Mouse (Mus musculus) megakaryocyte progenitor cell, adult 5-6 weeks (primary cell): Measurements from ENCODE around the gene Kcng4. TPM values are rescaled to one million over a fixed set of nuclear protein-coding genes. Genes with fewer than 3 reads are reported as not detected.

Source experiments
- ATAC-seq: replicated peaks from 2 replicates; pipeline ENCODE4 v1.8.0; 2016; ENCODE audit warnings: mild to moderate bottlenecking, moderate TSS enrichment, inconsistent platforms; ENCODE audit not compliant: poor library complexity
- total RNA-seq, 2 experiments: library from RNA; stranded (forward) in 1 of 2; stranded (reverse) in 1 of 2; fragments of 157-497, 149-512 nt in 1 of 2; fragments of 200-1000 nt in 1 of 2; gene quantifications; 2 replicates each; pipeline versions ENCODE4 v1.2.3 to v1.2.4; 2015 to 2017

The Kcng4 gene
- total RNA-seq (2015) (not detected in 2 replicates), total RNA-seq (2017) (not detected in 2 replicates)

DNA sequence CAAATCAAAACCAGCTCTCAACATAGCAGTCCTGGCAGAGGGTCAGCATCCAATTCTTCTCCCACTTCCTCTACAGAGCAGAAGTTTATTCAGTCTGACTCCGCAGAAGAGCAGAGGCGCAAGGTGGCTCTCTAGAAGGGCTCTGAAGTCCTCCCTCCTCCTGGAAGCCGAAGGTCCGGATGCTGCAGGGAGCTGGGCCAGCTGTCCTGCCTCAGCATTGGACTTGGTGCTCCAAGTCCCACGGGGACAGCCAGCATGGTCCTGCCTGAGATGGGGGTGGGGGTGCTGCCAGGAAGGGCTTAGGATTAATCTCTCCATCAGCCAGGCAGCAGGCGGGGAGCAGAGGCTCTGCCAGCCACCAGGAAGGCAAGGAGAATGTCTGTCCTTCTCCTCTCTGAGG is at the start of gene Kcng4:
Gene Kcng4, minus strand, starts transcription at position 303 of the 400 bp plus-strand sequence.
- no peak for ATAC-seq

DNA sequence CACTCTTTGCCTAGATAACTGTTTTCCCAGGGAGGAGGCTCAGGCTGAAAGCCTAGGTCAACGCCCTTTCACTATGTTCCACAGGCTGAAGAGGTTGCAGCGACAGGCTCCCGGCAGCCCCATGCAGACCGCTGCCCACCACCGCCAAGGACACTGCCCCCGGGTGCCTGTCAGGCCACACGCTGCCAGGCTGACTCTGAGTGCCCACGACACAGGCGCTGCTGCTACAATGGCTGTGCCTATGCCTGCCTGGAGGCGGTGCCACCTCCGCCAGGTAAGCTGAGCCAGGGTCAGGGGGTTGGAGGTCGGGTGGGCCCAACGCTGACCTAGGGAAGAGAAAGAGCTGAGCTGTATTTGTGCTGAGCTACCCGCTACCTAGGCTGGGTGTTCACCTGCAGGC is 43.7 kb upstream of the Kcng4 start:
- ATAC-seq: no peak

DNA sequence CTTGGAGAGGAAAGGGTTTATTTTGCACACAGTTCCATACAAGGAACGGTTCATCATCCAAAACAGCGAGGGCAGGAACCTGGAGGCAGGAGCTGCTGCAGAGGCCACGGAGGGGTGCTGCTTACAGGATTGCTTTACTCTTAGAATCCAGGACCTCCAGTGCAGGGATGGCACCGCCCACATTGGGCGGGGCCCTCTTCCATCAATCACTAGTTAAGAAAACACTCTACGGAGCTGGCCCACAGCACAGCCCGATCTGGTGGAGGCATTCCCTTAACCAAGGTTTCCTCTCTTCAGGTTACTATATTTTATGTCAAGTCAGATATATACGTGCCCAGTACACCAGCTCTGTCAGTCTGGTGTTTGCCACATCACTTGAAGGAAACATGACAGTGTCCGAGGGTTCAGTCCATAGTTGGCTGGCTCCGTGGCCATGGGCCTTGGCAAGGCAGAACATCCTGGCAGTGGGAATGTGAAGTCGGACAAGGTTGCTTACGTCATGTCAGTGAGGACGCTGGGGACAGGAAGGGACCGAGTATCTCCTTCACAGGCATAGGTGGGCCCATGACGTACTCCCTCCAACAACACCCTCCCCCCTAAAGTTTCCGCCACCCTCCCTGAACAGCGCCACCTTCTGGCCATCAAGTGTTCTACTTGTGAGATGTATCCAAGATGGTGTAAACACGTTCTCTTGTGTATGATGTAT is 42.8 kb upstream of the Kcng4 start:
- ATAC-seq: peak; percentile 63

DNA sequence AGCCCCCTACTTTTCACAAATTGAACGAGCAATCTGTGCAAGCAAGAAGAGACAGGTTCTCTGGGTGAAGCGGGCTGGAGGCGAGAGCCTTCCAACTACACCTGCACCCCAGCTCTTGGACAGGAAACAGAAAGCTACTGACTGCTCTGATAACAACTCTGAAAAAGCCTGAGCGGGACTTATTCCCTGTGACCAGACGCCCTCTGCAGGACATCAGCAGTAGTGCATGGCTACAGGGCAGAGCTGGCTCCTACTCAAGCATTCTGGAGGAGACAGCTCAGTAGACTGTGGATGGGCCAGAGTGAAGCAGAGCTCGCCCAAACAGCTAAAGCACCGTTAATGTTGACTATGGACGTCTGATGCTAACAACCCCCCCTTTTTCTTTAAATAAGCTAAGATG is 40.9 kb upstream of the Kcng4 start:
- ATAC-seq: peak; percentile 90

DNA sequence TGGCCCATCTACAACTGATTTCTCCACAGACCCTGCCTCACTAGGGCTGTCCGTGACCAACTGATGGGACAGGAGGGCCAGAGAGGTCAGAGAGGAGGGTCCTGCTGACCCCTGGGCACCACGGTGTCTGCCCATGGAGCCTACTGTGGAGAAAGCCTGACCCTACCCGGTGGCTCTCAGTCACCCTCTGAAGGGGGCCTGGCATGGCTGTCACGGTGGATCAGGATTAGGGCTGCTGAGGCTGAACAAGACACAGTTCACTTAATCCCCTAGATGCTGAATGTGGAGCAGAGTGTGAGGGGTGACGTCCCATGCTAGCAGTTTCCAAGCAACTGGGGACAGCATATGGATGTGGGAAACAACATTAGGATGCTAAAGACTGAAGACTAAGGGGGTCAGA is 40.0 kb upstream of the Kcng4 start:
- no peak for ATAC-seq

DNA sequence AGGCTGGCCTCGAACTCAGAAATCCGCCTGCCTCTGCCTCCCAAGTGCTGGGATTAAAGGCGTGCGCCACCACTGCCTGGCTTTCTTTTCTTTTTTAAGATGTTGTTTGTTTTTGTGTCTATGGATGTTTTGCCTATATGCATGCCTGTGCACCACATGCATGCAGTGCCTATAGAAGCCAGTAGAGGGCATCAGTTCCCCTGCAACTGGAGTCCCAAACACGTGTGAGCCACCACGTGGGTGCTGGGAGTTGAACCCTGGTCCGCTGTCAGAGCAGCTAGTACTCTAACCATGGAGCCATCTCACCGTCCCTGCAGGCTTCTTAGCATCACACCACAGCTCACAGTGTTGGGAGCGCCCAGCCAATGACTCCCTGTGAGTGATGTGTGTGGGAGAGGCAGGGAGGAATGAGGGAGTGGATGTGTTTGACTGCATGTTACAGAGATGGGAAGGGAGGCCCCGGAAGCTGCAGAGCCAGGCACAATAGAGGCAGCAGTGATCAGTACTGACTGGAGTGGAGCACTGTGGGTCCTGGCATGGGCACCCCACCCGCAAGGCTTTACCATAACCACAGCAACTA is 38.6 kb upstream of the Kcng4 start:
- no peak for ATAC-seq

DNA sequence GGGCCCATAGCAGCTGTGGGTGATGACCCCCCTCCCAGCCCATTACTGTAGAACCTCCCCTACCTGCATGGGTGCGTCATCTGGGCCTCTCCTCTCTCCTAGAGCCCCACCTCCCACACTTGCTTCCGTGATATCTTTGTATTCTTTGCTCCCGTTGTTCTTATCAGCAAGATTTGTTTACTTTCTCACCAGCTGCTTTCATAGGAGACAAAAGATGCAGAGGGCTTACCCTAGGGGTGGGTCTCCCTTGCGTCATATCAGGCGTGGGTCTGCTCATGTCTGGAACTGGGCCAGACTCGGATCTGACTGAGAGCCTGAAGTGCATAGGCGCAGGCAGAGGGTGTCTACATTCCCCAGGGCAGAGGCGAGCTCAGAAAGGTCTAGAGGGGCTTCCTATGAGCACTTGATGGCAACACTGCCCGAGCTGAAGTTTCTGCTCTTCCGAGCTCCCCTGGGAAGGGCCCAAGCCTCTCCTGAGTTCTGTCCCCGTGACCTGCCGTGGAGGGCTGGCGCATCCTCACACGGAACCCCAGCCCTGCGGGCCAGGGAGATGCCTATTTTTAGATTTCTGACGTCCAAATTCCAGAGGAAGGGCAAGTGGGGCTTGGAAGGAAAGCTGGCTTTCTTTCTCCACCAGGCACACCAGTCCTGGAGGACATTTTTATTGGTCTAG is 35.1 kb upstream of the Kcng4 start:
- ATAC-seq: no peak

DNA sequence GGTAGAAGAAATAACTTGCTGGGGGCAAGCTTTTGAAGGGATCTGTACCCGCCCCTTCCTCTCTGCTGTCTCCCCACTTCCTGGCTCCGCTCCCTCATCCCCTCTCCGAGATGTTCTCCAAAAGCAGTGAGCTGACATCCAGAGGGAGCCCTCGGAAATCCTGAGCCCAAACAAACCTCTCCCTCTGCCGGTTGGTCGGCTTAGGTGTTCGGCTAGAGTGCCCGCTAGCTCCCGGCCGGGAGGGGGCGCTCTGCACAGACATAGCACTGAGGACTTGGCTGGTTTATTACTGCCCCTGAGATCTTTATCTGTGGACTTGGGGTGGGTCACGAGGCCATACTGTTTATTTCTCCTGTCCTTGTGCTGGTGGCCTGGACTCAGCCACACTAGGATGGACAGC is 33.8 kb upstream of the Kcng4 start:
- ATAC-seq: 0 out of 2 replicates have a peak, but pooled peaks have one; percentile 36

DNA sequence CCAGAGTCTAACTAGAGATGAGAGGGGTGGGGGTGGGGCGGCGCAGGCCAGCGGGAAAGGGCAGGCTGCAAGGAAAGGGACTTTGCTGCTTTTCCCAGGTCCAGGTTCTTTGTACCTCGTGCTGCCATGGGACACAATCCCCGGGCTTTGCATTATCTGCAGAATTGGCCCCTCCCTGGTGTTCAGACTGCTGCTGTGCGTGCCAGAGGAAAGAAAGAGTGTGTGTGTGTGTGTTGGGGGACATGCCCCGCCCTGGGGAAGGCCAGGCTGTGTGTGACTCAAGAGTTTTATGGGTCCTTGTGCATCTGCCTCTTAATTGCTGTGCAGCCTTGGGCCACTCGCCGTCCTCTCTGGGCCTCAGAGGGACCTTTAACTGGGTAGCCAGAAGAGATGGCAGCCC is 33.0 kb upstream of the Kcng4 start:
- ATAC-seq: no peak

DNA sequence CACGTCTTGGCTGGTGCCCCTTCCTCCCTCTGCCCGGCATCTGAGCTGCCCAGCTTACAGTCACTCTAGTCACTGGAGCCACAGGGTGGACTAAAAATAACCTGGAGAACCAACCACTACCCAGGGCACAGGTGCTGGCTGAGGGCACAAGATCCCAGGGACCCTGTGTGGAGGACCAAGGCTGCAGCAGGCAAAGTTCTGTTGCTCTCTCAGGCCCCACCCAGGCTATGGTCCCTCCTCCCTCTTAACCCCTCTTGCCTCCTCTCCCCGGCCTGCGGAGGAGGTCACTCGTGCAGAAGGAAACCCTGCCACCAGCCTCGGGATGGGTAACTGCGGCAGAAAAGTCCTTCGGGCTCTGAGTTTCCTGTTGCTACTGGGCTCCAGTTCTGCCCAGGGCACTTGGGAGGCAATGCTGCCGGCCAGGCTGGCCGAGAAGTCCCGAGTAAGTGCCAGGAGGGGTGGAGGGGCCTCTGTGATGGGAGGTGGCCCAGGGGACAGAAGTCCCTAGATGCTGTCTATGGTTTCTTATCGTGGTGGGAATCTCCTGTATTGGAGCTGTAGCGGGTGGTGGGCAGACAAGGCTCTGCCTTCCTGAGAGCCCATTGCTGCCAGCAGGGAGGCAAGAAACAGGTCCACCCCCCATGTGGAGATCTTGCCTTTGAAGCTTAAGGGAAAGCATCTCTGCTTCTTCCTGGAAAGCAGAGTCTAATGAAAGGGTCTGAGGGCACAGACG is 30.9 kb upstream of the Kcng4 start, which contains the start of gene Wfdc1:
Gene Wfdc1, plus strand, starts transcription at position 147 of the 733 bp plus-strand sequence.
- ATAC-seq: peak; percentile 31; the same call in 1 of the 2 replicates

DNA sequence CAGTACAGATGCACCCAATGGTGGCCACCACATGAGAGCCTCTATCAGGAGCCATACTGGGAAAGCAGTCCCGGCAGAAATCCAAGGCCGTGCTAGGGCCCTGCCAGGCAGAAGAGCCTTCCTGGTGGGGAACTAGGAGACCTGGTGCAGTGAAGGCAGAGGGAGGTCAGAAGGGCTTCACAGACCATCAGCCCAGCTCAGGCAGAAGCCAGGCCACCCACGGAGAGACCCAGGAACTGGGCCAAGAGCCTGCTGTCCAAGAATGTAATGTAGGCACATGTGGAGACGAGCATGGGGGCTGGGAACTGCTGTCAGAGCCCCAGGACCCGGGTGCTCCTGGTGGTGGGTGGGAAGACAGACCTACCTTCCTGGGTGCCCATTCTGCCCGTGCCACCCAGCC is 29.8 kb upstream of the Kcng4 start:
- ATAC-seq: no peak

DNA sequence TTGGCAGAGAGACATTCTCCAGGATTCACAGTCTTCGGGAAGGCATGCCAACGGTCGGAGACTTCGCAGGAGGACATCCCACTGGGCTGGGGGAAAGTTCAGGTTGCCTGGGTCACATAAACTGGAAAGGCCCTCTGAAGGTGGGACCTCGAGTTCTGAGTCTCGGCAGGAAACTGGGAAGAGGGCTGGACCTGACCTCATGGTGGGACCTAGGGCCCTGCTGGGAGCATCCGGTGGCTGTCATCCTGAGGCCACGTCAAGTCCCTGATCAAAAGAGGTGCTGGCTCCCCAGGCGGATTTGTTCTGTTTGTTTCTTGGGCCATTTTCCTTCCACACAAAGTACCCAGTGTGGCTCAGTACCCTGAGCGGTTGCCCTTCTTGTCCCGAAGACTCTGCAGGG is 28.0 kb upstream of the Kcng4 start:
- no peak for ATAC-seq

DNA sequence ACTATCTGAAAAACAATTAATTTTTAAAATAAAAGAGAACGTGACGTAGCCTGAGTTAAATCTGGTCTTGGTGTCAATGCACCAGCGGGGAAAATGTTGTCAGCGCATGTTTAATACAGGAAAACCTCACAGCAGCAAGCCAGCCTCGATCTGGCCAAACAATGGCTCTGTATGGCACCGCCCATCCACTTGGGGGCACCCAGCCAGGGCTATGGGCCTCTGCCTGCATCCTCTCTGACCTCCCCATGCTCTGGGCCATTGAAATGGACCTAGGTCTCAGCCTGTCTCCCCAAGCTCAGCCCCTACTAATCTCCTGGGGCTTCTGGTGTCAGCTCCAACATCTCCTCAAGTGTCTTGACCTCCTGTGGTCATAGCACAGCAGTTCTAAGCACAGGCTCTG is 26.4 kb upstream of the Kcng4 start:
- ATAC-seq: no peak

DNA sequence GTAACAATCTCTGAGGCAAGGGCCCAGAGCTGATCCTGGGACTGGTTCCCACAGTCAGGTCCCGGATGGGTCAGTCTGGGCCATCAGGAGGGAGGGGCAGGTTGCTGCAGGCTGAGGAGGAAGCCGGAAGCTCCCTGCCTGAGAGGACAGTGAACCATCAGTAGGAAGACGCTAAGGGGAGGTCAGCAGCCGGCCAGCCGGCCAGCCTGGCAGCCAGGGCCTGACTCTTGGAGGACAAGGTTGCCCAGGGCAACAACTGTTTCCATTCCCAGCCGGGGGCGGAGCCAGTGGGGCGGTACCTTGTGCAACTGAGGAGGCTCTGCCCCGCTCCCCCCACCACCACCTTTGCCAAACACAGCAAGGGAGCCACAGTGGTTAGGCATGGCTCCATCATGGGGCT is 25.6 kb upstream of the Kcng4 start:
- ATAC-seq: no peak

DNA sequence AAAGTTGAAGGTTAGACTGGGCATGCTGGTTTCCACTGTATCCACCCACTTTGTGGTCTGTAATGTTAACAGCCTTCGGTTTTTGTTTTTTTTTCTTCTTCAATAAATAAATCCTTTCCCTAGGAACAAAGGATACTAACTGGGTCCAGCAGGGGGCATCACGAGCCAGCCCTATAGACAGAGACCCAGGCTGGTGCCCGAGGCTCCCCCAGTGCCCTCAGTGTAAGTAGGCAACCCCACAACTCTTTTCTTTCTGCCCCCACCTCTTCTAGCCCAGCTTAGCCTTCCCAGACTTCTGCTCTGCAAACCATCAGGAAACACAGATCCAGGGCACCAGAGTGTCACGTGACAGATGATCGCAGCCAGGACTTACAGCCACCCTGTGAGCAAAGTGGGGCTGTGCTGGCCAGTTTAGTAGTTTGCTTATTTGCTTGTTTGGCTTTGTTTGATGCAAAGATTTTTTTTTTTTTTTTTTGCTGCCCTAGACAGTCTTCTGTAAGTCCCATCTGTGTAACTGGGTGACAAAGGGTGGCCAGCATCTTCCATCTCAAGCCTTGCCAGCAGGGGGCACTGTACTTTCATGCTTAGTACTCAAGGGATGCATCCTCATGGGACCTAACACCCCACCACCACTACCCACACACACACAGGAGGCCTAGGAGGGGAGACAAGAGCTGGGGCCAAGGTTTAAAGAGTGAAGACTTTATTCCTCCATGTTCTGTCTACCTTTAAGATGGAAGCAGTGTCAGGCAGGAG is 21.4 kb upstream of the Kcng4 start:
- ATAC-seq: peak; percentile 76

DNA sequence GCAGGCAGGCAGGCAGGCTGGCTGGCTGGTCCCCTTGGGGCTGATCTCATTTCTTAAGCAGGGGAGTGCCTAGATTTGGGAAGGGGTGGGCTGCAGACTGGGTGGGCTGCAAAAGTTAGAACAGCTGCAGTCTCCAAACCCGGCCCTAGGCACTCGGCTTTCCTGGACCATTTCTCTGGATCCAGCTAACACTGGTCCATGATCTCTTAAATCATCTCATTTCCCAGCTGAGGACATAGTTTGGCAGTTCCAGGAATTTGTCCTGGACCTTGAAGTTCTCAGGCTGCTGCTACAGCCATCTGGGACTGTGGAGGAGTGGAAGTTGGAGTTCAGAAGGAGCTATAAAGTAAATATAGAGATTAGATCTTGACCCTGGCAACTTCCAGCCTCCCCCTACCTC is 15.8 kb upstream of the Kcng4 start:
- no peak for ATAC-seq

DNA sequence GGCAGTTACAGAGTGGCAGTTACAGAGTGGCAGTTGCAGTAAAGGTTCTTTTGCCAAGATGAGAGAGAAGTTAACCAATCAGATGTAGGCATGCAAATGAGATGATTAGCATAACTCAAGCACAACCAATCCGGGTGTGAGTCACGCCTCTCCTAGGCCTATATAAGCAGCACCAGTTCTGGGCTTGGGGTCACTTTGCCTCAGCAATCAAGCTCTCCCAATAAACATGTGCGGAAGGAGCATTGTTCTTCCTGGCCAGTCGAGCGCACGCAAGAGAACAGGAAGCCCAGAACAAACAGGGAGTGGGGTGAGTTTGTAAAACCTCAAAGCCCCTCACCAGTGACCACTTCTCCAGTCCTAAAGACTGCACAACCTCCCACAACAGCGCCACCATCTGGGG is 11.4 kb upstream of the Kcng4 start:
- ATAC-seq: no peak

DNA sequence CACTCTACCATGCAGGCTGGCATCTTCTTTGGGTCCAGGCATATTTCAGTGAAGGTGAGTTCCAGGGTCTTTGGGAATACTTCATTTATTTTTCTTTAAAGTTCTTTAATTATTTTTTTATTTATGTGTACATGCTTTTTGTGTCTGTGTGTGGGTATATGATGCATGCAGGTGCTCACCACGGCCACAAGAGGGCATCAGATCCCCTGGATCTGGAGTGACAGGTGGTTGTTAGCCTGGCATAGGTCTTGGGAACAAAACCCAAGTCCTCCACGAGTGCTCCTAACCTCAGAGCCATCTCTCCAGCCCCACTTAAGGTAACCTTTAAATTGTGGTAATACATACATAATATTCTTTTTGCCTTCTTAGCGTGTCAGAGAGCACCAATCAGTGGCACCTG is 10.7 kb upstream of the Kcng4 start:
- no peak for ATAC-seq

DNA sequence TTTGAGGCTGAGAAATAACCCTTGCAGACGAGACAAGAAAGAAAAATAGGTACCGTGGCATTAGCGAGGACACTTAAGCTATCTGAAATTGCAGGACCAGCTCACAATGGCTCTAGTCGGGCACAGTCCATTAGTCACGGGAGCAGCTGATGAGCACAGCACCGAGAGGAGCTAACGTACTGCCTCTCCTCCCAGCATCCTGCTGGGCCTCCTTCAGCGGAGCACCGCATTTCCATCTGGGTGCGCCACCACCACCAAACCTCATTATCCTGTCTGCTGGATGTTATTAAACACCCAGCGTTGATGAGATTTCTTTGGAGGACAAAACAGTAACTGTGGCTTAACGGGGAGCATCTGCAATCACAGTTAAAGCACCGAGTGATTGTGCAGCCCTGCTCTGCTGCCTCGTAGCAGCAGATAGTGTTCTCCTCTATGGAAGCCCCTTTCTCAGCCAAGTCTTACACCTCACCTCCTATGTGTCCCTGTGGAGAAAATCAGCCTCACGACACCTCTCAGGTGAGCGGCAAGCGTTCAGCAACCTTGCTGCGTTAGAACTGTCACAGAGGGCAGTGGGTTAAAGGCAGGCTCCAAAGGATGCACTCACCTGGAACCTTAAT is 9.6 kb upstream of the Kcng4 start:
- no peak for ATAC-seq

DNA sequence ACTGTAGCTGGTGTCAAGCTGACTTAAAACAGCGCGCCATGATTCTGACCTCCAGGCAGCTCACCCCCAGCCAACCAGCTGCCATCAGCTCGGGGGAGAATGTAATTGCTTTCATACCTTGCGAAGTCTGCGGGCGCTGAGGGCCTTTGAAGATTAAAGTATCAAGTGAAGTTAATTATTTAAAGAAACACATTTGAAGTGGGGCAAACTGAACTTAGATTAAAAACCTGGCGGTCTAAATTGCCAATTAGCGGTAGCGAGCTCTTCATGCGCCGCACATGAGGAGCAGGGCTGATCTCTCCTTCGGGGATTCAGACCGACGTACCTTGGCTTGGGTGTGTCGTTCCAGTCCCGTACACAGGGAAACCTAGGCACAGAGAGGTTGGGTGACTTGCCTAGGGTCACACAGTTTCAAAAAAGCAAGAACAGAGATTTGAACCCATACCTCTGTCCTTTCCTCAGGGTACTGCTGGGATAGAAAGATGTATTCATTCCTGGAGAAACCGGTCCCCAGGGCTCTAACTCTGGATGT is 9.0 kb upstream of the Kcng4 start:
- no peak for ATAC-seq
